Mouse (Mus musculus) midbrain, embryonic 14.5 days (tissue): Measurements from ENCODE around the gene Mrps23. TPM values are rescaled to one million over a fixed set of nuclear protein-coding genes. Genes with fewer than 3 reads are reported as not detected.

Source experiments
- ATAC-seq: fragments of 200-750 bp; cut with Nextera tagmentation; 2 replicates; pipeline ENCODE4 v1.8.0; 2017; ENCODE audit warnings: moderate number of reproducible peaks, moderate library complexity; ENCODE audit not compliant: low FRiP score, low TSS enrichment
- DNase-seq: peaks from one replicate; pipeline ENCODE4 v3.0.0-alpha.2; 2015
- H3K27ac ChIP-seq: fragments of 300-500 bp; sonication (generic); replicated peaks from 2 replicates; pipeline ENCODE4 v1.5.1; 2014; ENCODE audit warnings: mild to moderate bottlenecking, low read depth, low read length, moderate library complexity
- H3K27me3 ChIP-seq: fragments of 300-500 bp; sonication (generic); 2 replicates; pipeline ENCODE4 v1.6.1; 2014; ENCODE audit warnings: low read length, control low read depth, mixed read lengths; ENCODE audit not compliant: control insufficient read depth, insufficient read depth
- H3K36me3 ChIP-seq: fragments of 300-500 bp; sonication (generic); 2 replicates; pipeline ENCODE4 v1.6.1; 2014; ENCODE audit warnings: low read length, control low read depth; ENCODE audit not compliant: control insufficient read depth, insufficient read depth
- H3K4me1 ChIP-seq: fragments of 300-500 bp; sonication (generic); 2 replicates; pipeline ENCODE4 v1.6.1; 2014; ENCODE audit warnings: mild to moderate bottlenecking, antibody characterized with exemption, low read length, control low read depth; ENCODE audit not compliant: control insufficient read depth, insufficient read depth
- H3K4me2 ChIP-seq: fragments of 300-500 bp; sonication (generic); 2 replicates; pipeline ENCODE4 v1.6.1; 2014; ENCODE audit warnings: mild to moderate bottlenecking, low read length, moderate library complexity
- H3K4me3 ChIP-seq: fragments of 300-500 bp; sonication (generic); replicated peaks from 2 replicates; pipeline ENCODE4 v1.5.1; 2014; ENCODE audit warnings: low read depth, low read length
- H3K9ac ChIP-seq: fragments of 300-500 bp; sonication (generic); replicated peaks from 2 replicates; pipeline ENCODE4 v1.6.1; 2014; ENCODE audit warnings: mild to moderate bottlenecking, low read length, moderate library complexity
- H3K9me3 ChIP-seq: fragments of 300-500 bp; sonication (generic); 2 replicates; pipeline ENCODE4 v1.6.1; 2016; ENCODE audit warnings: low read length, control low read depth, mixed read lengths; ENCODE audit not compliant: control insufficient read depth
- WGBS: fragments of 180-500 bp; shearing (Covaris S2); extraction: QIAGEN DNeasy Blood & Tissue Kit; methylation state at CpG from one replicate; pipeline ENCODE4 v1.1.7; 2014; 5-methylcytosine and 5-hydroxymethylcytosine counted together
- polyA plus RNA-seq: library from polyadenylated mRNA; unstranded; fragments of >200 nt; fragmentation: Nextera tagmentation; extraction: Ambion mirVana; gene quantifications from 2 replicates; pipeline ENCODE4 v1.2.1, GENCODE M21; 2014

Mrps23 gene
- 67.9 and 70.0 TPM in 2 replicates for polyA plus RNA-seq

DNA sequence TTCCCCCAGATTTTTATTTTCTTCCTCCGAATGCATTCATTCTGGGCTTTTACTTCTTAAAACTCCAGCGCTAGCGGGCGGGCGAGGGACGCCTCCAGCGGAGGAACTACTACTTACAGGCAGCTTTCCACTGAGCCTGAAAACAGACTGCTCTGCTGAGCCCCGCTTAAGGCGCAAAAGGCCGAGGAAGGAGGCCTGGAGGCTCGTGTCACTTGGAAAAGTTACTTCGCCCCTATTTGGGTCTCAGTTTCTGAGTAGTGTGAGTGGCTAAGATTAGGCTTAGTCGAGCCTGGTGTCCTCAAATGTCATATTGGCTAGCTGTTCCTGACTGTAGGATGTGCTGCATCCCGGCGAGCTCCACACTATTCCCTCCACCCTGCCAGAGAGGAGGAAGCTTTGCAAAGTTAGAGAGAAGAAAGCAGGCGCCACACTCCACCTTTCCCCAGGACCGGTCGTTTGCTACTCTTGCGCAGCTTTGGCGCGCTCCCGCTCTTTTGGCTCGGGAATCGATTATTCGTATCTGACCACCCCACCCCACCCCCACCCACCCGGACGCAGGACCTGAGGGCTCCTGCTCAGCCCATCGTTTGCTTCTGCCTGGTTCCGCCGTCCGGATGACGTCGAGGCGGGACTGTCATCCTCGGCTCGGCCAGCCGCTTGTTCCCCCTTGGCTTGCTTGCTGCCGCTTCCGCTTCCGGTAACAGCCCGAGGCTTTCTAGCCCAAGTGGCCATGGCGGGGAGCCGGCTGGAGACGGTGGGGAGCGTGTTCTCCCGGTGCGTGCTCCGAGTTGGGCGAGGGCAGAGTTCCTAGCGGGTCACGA is at the start of gene Mrps23:
Gene Mrps23, plus strand, starts transcription at position 677 of the 821 bp plus-strand sequence.
- Histone ChIP-seq H3K27me3 (no peaks in the 10 kb centered on the region), H3K4me1 (peaks cover 12% of the 10 kb centered on the region), H3K4me2 (peak within 1 kb of the TSS; percentile 80), H3K36me3 (peaks cover 8% of the 10 kb centered on the region; the same call in 1 of the 2 replicates), H3K9me3 (no peaks in the 10 kb centered on the region), H3K27ac (peak within 1 kb of the TSS; percentile 79), H3K9ac (peak within 1 kb of the TSS; percentile 65), H3K4me3 (peak within 1 kb of the TSS; percentile 73)
- WGBS, result under 1% methylated on average over 51 of the region's 51 CpGs
- peak; percentile 92 for ATAC-seq
- DNase-seq, result peak; percentile 96

DNA sequence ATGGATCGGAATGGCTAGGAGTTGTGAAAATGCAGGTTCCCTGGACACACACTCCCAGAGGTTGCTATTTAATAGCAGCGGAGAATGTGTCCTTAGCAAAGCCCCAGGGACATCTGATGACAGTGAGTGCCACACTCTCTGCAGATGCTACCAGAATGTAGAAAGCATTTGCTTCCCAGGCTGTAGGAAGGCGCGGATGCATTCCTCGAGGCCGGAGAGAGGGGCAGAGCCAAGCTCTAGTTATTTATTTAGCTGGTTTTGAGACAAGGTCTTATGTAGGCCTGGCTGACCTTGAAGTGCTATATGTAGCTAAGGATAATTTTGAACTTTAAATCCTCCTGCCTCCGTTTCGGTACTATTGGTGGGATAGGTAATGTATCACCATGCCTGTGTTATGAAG is 49.7 kb upstream of the Mrps23 start:
- DNase-seq (no peak), ATAC-seq (no peak)
- WGBS, result 72% methylated on average over 8 of the region's 8 CpGs
- H3K4me1 ChIP-seq, result peaks cover 14% of the 10 kb centered on the region; the same call in 1 of the 2 replicates
- no peak overlapping the region for H3K27ac ChIP-seq
- no peak overlapping the region for H3K4me2 ChIP-seq
- H3K36me3 ChIP-seq, result no peaks in the 10 kb centered on the region
- H3K27me3 ChIP-seq, result no peaks in the 10 kb centered on the region
- H3K9ac ChIP-seq, result no peak overlapping the region
- no peak overlapping the region for H3K4me3 ChIP-seq
- H3K9me3 ChIP-seq, result no peaks in the 10 kb centered on the region

DNA sequence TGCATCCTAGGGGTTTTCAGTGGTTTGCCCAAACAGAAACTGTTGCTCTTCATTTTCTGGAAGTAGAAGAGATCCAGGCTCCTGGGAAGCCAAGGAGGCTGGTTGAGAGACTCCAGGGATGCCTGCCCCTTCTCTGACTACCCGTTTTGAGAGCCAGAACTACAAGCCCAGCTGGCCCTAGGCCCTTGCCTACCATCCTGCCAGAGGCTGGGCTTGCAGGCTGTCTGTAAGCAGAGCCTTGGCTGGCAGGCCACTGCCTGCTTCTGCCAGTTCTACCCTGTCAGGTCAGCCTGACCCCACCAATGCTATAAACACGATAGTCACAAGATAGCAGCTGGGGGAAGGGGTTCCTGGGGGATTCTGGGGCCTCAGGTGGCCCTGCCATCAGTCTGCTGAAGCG is 48.7 kb upstream of the Mrps23 start:
- Histone ChIP-seq H3K4me3 (no peak overlapping the region), H3K36me3 (no peaks in the 10 kb centered on the region), H3K27me3 (no peaks in the 10 kb centered on the region), H3K4me2 (no peak overlapping the region), H3K4me1 (peaks cover 17% of the 10 kb centered on the region), H3K9ac (no peak overlapping the region), H3K27ac (no peak overlapping the region), H3K9me3 (no peaks in the 10 kb centered on the region)
- 52% methylated on average over 3 of the region's 3 CpGs for WGBS
- no peak for ATAC-seq
- no peak for DNase-seq

- Histone ChIP-seq H3K27ac (0 out of 2 replicates have a peak overlapping the region, but pooled peaks have one; percentile 37), H3K4me3 (no peak overlapping the region), H3K4me2 (no peak overlapping the region), H3K27me3 (no peaks in the 10 kb centered on the region), H3K4me1 (peaks cover 23% of the 10 kb centered on the region), H3K36me3 (no peaks in the 10 kb centered on the region), H3K9me3 (no peaks in the 10 kb centered on the region), H3K9ac (no peak overlapping the region)
- ATAC-seq (no peak), DNase-seq (no peak)
- WGBS, result 66% methylated on average over 8 of the region's 8 CpGs
Measured at GRCm38 (mm10) chr11:88155998-88156397, 48.2 kb upstream of the Mrps23 start.

DNA sequence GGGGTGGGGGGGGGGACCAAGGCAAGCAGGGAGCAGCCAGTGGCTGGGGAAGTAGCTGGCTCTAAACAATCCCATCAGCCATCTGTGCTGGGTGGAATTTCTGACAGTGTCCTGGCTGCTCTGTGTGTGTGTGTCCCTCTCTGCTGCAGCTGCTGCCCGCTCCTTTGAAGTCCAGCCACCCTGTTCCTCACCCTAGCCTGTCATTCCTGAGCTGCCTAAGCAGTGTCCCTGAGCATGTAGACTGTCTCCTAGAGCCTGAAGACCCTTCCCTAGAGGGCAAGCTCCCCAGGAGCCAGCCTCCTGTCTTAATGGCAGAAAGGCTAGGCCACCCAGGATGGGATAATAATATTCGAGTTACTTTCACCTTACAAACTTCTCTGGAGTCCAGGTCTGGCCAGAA is 47.8 kb upstream of the Mrps23 start:
- ATAC-seq, result no peak
- H3K27me3 ChIP-seq, result no peaks in the 10 kb centered on the region
- H3K9ac ChIP-seq, result no peak overlapping the region
- no peaks in the 10 kb centered on the region for H3K36me3 ChIP-seq
- 0 out of 2 replicates have a peak overlapping the region, but pooled peaks have one; percentile 37 for H3K27ac ChIP-seq
- no peak overlapping the region for H3K4me2 ChIP-seq
- H3K4me1 ChIP-seq, result peaks cover 25% of the 10 kb centered on the region
- no peaks in the 10 kb centered on the region for H3K9me3 ChIP-seq
- H3K4me3 ChIP-seq, result no peak overlapping the region
- 28% methylated on average over 2 of the region's 2 CpGs for WGBS
- DNase-seq, result no peak

DNA sequence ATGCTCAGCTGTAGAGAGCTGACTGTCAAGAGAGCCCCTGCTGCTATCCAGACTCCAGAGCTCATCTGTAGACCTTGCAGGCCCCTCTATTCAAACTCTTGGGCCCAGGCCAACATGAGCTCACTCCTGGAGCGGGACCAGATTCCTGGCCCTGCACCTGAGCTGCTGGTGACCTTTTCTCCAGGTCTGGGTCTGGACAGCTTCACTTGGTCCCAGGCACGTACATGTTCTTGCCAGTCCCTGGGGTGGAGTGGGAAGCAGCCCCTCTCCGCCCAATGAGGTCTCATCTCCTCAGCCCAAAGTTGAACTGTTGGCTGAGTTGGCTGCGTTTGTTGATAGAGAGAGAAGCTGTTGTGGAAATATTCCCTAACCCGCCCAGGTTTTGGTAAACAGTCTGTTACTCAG is 45.3 kb upstream of the Mrps23 start:
- Histone ChIP-seq H3K27me3 (no peaks in the 10 kb centered on the region), H3K9ac (no peak overlapping the region), H3K4me2 (no peak overlapping the region), H3K4me1 (peaks cover 27% of the 10 kb centered on the region), H3K27ac (0 out of 2 replicates have a peak overlapping the region, but pooled peaks have one; percentile 3), H3K4me3 (no peak overlapping the region), H3K9me3 (no peaks in the 10 kb centered on the region), H3K36me3 (no peaks in the 10 kb centered on the region)
- ATAC-seq (no peak), DNase-seq (no peak)
- WGBS, result 89% methylated on average over 5 of the region's 5 CpGs

DNA sequence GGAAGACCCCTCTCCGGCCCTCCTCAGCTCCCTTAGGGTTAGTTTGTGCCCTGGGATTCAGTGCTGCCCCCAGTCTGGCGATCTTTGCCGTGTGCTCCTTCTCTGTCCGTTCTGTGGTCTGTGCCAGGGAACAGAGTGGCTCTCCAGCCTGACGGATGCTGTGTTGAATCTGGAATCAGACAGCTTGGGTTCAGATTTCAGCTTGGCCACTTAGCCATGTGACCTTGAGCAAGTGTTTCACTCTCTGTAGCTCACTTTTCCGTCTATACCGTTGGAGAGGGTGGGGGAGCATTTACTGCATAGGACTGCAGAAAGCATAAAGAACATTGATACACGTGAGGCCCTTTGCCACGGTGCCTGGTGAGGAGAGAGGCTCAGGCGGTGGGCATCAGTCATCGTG is 44.8 kb upstream of the Mrps23 start:
- no peaks in the 10 kb centered on the region for H3K9me3 ChIP-seq
- H3K4me1 ChIP-seq, result peaks cover 25% of the 10 kb centered on the region
- H3K27me3 ChIP-seq, result no peaks in the 10 kb centered on the region
- H3K9ac ChIP-seq, result no peak overlapping the region
- no peak for DNase-seq
- ATAC-seq, result no peak
- no peak overlapping the region for H3K4me2 ChIP-seq
- no peaks in the 10 kb centered on the region for H3K36me3 ChIP-seq
- 0 out of 2 replicates have a peak overlapping the region, but pooled peaks have one; percentile 3 for H3K27ac ChIP-seq
- 75% methylated on average over 11 of the region's 11 CpGs for WGBS
- no peak overlapping the region for H3K4me3 ChIP-seq

GRCm38 (mm10) chr11:88160316-88160715 is 43.9 kb upstream of the Mrps23 start:
- ATAC-seq, result no peak
- Histone ChIP-seq H3K4me1 (peaks cover 25% of the 10 kb centered on the region), H3K9me3 (no peaks in the 10 kb centered on the region), H3K4me3 (no peak overlapping the region), H3K9ac (no peak overlapping the region), H3K27ac (peak overlapping the region; percentile 92), H3K4me2 (peak overlapping the region; percentile 82), H3K27me3 (no peaks in the 10 kb centered on the region), H3K36me3 (no peaks in the 10 kb centered on the region)
- 33% methylated on average over 5 of the region's 5 CpGs for WGBS
- DNase-seq, result no peak
